Mouse (Mus musculus) myocyte (in vitro differentiated cells): ENCODE measurements around the gene Pard3b.

Experiments
- CEBPB ChIP-seq: IDR thresholded peaks from 2 replicates; pipeline ENCODE4 v1.6.1; 2011; ENCODE audit warnings: mild to moderate bottlenecking, moderate library complexity; ENCODE audit not compliant: poor library complexity, insufficient read depth, severe bottlenecking
- MAX ChIP-seq: IDR thresholded peaks from one replicate; pipeline ENCODE4 v1.6.1; 2011; ENCODE audit warnings: low read depth, mild to moderate bottlenecking, control low read depth
- MYOD1 ChIP-seq, 3 experiments: IDR thresholded peaks; one replicate each; pipeline ENCODE4 v1.6.1; 2011; ENCODE audit warnings: control low read depth in 2 of 3, low read depth in 2 of 3, mild to moderate bottlenecking in 2 of 3, moderate library complexity in 1 of 3; ENCODE audit not compliant: insufficient read length in 2 of 3, control insufficient read depth in 1 of 3
- MYOG ChIP-seq, 3 experiments: IDR thresholded peaks; one replicate each; pipeline ENCODE4 v1.6.1; 2011; ENCODE audit warnings: control low read depth in 2 of 3, low read depth in 2 of 3, mild to moderate bottlenecking in 2 of 3; ENCODE audit not compliant: insufficient read length in 2 of 3, control insufficient read depth in 1 of 3, insufficient read depth in 1 of 3
- POLR2A ChIP-seq: IDR thresholded peaks from one replicate; pipeline ENCODE4 v1.6.1; 2011; ENCODE audit warnings: low read depth, mild to moderate bottlenecking, control low read depth, moderate library complexity; ENCODE audit not compliant: insufficient read length
- POLR2AphosphoS2 ChIP-seq: IDR thresholded peaks from one replicate; pipeline ENCODE4 v1.6.1; 2011; ENCODE audit warnings: low read depth, control low read depth; ENCODE audit not compliant: insufficient read length
- USF1 ChIP-seq: IDR thresholded peaks from one replicate; pipeline ENCODE4 v1.6.1; 2011; ENCODE audit warnings: low read depth, mild to moderate bottlenecking, control low read depth, moderate library complexity

DNA sequence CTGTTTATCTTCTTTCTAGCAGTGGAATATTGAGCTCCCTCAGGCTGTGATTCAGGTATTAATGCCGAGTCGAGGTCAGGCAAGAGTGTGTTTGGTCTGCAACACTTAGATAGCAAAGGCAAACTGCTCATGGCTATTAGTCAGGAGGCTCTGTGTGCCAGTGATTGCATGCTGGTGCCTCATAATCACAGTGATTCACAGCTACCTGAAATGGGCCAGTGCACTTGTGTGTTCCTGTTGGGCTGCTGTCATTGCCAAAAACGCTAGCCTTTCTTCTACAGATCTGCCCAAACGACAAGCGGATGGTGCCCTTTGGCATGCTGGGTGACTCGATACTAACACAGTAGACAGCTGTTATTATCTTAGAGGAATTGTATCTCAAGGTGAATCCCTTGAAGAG is 416.7 kb downstream of the Pard3b start:
- TF ChIP-seq POLR2A: no peak
- no peak for TF ChIP-seq CEBPB
- no peak for TF ChIP-seq USF1
- no peak for TF ChIP-seq MAX
- TF ChIP-seq MYOG (IDR thresholded peaks at IDR 0.05; ENCODE audit: control insufficient read depth in 1 of 3, insufficient read depth in 1 of 3, insufficient read length in 2 of 3, low read depth in 2 of 3): no peak
- TF ChIP-seq POLR2AphosphoS2: no peak
- no peak for TF ChIP-seq MYOD1 (IDR thresholded peaks at IDR 0.05; ENCODE audit: control insufficient read depth in 1 of 3, insufficient read length in 2 of 3, low read depth in 2 of 3)
